Mouse (Mus musculus) MEL (cell line): ENCODE measurements around the gene Cacna1g. TPM values are rescaled to one million over a fixed set of nuclear protein-coding genes. Genes with fewer than 3 reads are reported as not detected.
"Not testable (repeated sequence)": the region's sequence is repeated elsewhere in the genome, so short reads cannot be mapped to it uniquely, and the experiment has no call there.

Source experiments
- DNase-seq: peaks from one replicate; pipeline ENCODE4 v3.0.0; 2011; ENCODE audit warnings: low read depth, low spot score
- H3K27ac ChIP-seq: 2 replicates; pipeline ENCODE4 v1.5.1; 2012; ENCODE audit warnings: low read depth, mild to moderate bottlenecking, control low read depth, low read length, moderate library complexity; ENCODE audit not compliant: control insufficient read depth
- H3K27me3 ChIP-seq, 2 experiments: fragments of 150-350 bp in 1 of 2; sonication (generic) in 1 of 2; 2 replicates each; pipeline ENCODE4 v1.6.1; 2012; ENCODE audit warnings: low read length in 2 of 2, mild to moderate bottlenecking in 2 of 2, improper control_type of control experiment in 1 of 2, moderate library complexity in 1 of 2; ENCODE audit not compliant: insufficient read depth in 2 of 2, control insufficient read depth in 1 of 2
- H3K36me3 ChIP-seq, 2 experiments: 2 replicates each; pipeline ENCODE4 v1.6.1; 2012 to 2014; ENCODE audit warnings: low read length in 2 of 2, improper control_type of control experiment in 1 of 2, inconsistent platforms in 1 of 2, mild to moderate bottlenecking in 1 of 2; ENCODE audit not compliant: insufficient read depth in 2 of 2, control insufficient read depth in 1 of 2
- H3K4me1 ChIP-seq, 2 experiments: fragments of 150-350 bp in 1 of 2; sonication (generic) in 1 of 2; 2 replicates each; pipeline ENCODE4 v1.6.1; 2012; ENCODE audit warnings: low read length in 2 of 2, improper control_type of control experiment in 1 of 2, mild to moderate bottlenecking in 1 of 2; ENCODE audit not compliant: insufficient read depth in 2 of 2, control insufficient read depth in 1 of 2
- H3K4me3 ChIP-seq, 2 experiments: fragments of 150-350 bp in 1 of 2; sonication (generic) in 1 of 2; 2 replicates each; pipeline ENCODE4 v1.5.1; 2012; ENCODE audit warnings: low read depth in 2 of 2, low read length in 2 of 2, mild to moderate bottlenecking in 2 of 2, moderate library complexity in 2 of 2, control low read depth in 1 of 2, improper control_type of control experiment in 1 of 2; ENCODE audit not compliant: control insufficient read depth in 1 of 2, insufficient read depth in 1 of 2
- H3K79me2 ChIP-seq: 2 replicates; pipeline ENCODE4 v1.6.1; 2012; ENCODE audit warnings: mild to moderate bottlenecking, low read length, moderate library complexity; ENCODE audit not compliant: control insufficient read depth, poor library complexity, insufficient read depth
- H3K9ac ChIP-seq: 2 replicates; pipeline ENCODE4 v1.6.1; 2012; ENCODE audit warnings: low read depth, mild to moderate bottlenecking, control low read depth, low read length, moderate library complexity; ENCODE audit not compliant: control insufficient read depth, poor library complexity, severe bottlenecking
- H3K9me3 ChIP-seq: fragments of 150-350 bp; sonication (generic); replicated peaks from 2 replicates; pipeline ENCODE4 v1.6.1; 2012; ENCODE audit warnings: mild to moderate bottlenecking, low read length, improper control_type of control experiment, moderate library complexity; ENCODE audit not compliant: insufficient read depth
- BHLHE40 ChIP-seq: IDR thresholded peaks from 2 replicates; pipeline ENCODE4 v1.6.1; 2012; ENCODE audit warnings: low read depth, mild to moderate bottlenecking, inconsistent platforms, low read length, improper control_type of control experiment, borderline replicate concordance
- CTCF ChIP-seq, 3 experiments: IDR thresholded peaks in 2 of 3; conservative IDR thresholded peaks in 1 of 3; 2 replicates each; pipeline ENCODE4 v1.5.1; 2011 to 2012; ENCODE audit warnings: low read length in 3 of 3, low read depth in 2 of 3, mild to moderate bottlenecking in 2 of 3, improper control_type of control experiment in 1 of 3, inconsistent platforms in 1 of 3, mixed read lengths in 1 of 3, moderate library complexity in 1 of 3; ENCODE audit not compliant: control insufficient read depth in 1 of 3, insufficient read depth in 1 of 3, poor library complexity in 1 of 3, severe bottlenecking in 1 of 3
- EP300 ChIP-seq, 2 experiments: IDR thresholded peaks; 2 replicates each; pipeline ENCODE4 v1.6.1; 2011; ENCODE audit warnings: improper control_type of control experiment in 2 of 2, low read length in 2 of 2, low read depth in 1 of 2, mild to moderate bottlenecking in 1 of 2
- ETS1 ChIP-seq: IDR thresholded peaks from 2 replicates; pipeline ENCODE4 v1.6.1; 2012; ENCODE audit warnings: low read depth, mild to moderate bottlenecking, inconsistent platforms, low read length, improper control_type of control experiment, moderate library complexity
- GATA1 ChIP-seq: IDR thresholded peaks from 2 replicates; pipeline ENCODE4 v1.6.1; 2011; ENCODE audit warnings: low read depth, low read length, improper control_type of control experiment
- HCFC1 ChIP-seq: IDR thresholded peaks from 2 replicates; pipeline ENCODE4 v1.6.1; 2012; ENCODE audit warnings: low read depth, mild to moderate bottlenecking, inconsistent platforms, low read length, improper control_type of control experiment, moderate library complexity
- JUND ChIP-seq: IDR thresholded peaks from 2 replicates; pipeline ENCODE4 v1.6.1; 2011; ENCODE audit warnings: low read depth, mild to moderate bottlenecking, improper control_type of control experiment, low read length
- KAT2A ChIP-seq: conservative IDR thresholded peaks from 2 replicates; pipeline ENCODE4 v1.6.1; 2012; ENCODE audit warnings: low read depth, low read length, improper control_type of control experiment, inconsistent platforms
- MEF2A ChIP-seq: IDR thresholded peaks from 2 replicates; pipeline ENCODE4 v1.6.1; 2014; ENCODE audit warnings: low read depth, mild to moderate bottlenecking, inconsistent platforms, low read length, improper control_type of control experiment; ENCODE audit not compliant: poor library complexity, insufficient replicate concordance, severe bottlenecking; ENCODE audit errors: extremely low read depth
- MYB ChIP-seq: IDR thresholded peaks from 2 replicates; pipeline ENCODE4 v1.6.1; 2011; ENCODE audit warnings: mild to moderate bottlenecking, low read depth, low read length, improper control_type of control experiment
- NRF1 ChIP-seq: IDR thresholded peaks from 2 replicates; pipeline ENCODE4 v1.6.1; 2014; ENCODE audit warnings: low read depth, mild to moderate bottlenecking, inconsistent platforms, low read length, improper control_type of control experiment, moderate library complexity; ENCODE audit not compliant: poor library complexity, insufficient read depth, severe bottlenecking
- POLR2AphosphoS2 ChIP-seq: IDR thresholded peaks from 2 replicates; pipeline ENCODE4 v1.6.1; 2011; ENCODE audit warnings: low read length, improper control_type of control experiment
- POLR2AphosphoS5 ChIP-seq: IDR thresholded peaks from 2 replicates; pipeline ENCODE4 v1.6.1; 2012; ENCODE audit warnings: low read depth, borderline replicate concordance, mild to moderate bottlenecking, inconsistent platforms, low read length, moderate library complexity, mixed read lengths
- RAD21 ChIP-seq: IDR thresholded peaks from 2 replicates; pipeline ENCODE4 v1.6.1; 2011; ENCODE audit warnings: mild to moderate bottlenecking, low read depth, low read length, improper control_type of control experiment
- RCOR1 ChIP-seq: IDR thresholded peaks from 2 replicates; pipeline ENCODE4 v1.6.1; 2012; ENCODE audit warnings: low read depth, mild to moderate bottlenecking, inconsistent platforms, low read length, improper control_type of control experiment
- SMC3 ChIP-seq: IDR thresholded peaks from 2 replicates; pipeline ENCODE4 v1.6.1; 2011; ENCODE audit warnings: low read depth, low read length, improper control_type of control experiment
- UBTF ChIP-seq: IDR thresholded peaks from 2 replicates; pipeline ENCODE4 v1.6.1; 2012; ENCODE audit warnings: low read depth, mild to moderate bottlenecking, inconsistent platforms, low read length, improper control_type of control experiment, moderate library complexity, borderline replicate concordance; ENCODE audit not compliant: insufficient read depth
- USF2 ChIP-seq, 2 experiments: IDR thresholded peaks; 2 replicates each; pipeline ENCODE4 v1.6.1; 2011 to 2012; ENCODE audit warnings: improper control_type of control experiment in 2 of 2, low read length in 2 of 2, borderline replicate concordance in 1 of 2, inconsistent platforms in 1 of 2, low read depth in 1 of 2, mild to moderate bottlenecking in 1 of 2; ENCODE audit not compliant: insufficient read depth in 1 of 2
- ZKSCAN1 ChIP-seq: IDR thresholded peaks from 2 replicates; pipeline ENCODE4 v1.6.1; 2012; ENCODE audit warnings: low read depth, mild to moderate bottlenecking, inconsistent platforms, low read length, improper control_type of control experiment, moderate library complexity
- polyA plus RNA-seq, 2 experiments: library from polyadenylated mRNA; stranded (reverse) in 1 of 2; unstranded in 1 of 2; fragments of >175 nt in 1 of 2; fragments of >200 nt in 1 of 2; gene quantifications; 2 replicates each; pipeline versions ENCODE4 v1.2.1 to v1.2.4; 2012; ENCODE audit warnings: low replicate concordance in 2 of 2, low read depth in 1 of 2; ENCODE audit not compliant: insufficient read length in 2 of 2, insufficient read depth in 1 of 2, missing spikeins in 1 of 2
- total RNA-seq: library from RNA; depleted of rRNA; stranded (reverse); fragments of 300-350 nt; gene quantifications from 2 replicates; pipeline ENCODE4 v1.2.3, GENCODE M21; 2012

Cacna1g gene
- total and polyA plus RNA-seq, 3 experiments, result 0.01 to 0.04 TPM; not detected in 1

DNA sequence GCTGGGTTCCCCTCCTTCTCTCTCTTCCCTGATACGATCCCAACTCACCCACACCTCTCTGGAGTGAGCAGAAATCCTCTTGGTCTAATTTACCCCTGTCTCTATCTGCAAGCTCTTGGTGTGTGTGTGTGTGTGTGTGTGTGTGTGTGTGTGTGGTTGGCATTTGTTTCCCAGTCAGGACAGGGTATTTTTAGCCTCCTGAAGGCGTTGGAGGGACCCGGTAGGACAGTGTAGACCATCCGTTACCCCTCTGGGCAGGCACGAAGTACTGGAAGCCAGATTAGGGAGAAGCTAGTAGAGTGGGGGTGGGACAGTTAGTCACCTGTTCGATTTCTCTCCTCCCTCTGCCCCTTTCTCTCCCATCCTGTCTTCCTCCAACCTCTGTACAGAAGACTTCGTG lies 79.9 kb downstream of the Cacna1g start:
- no peak for DNase-seq
- Histone ChIP-seq H3K36me3 (no peaks in the 10 kb centered on the region), H3K27ac (no peak overlapping the region), H3K27me3 (peaks cover 44 to 69% of the 10 kb centered on the region in 2 experiments), H3K4me1 (no peaks in the 10 kb centered on the region), H3K79me2 (no peaks in the 10 kb centered on the region), H3K4me3 (no peak overlapping the region), H3K9ac (no peak overlapping the region), H3K9me3 (no peaks in the 10 kb centered on the region)
- TF ChIP-seq ETS1 (no peak), CTCF (IDR thresholded peaks at IDR 0.05 in 2 of 3, conservative IDR thresholded peaks at IDR 0.05 in 1 of 3; ENCODE audit: control insufficient read depth in 1 of 3, insufficient read depth in 1 of 3, low read depth in 2 of 3, low read length in 3 of 3, poor library complexity in 1 of 3, severe bottlenecking in 1 of 3) (no peak), SMC3 (no peak), NRF1 (no peak), RCOR1 (no peak), UBTF (no peak), HCFC1 (no peak), GATA1 (no peak), JUND (no peak), MEF2A (no peak)

DNA sequence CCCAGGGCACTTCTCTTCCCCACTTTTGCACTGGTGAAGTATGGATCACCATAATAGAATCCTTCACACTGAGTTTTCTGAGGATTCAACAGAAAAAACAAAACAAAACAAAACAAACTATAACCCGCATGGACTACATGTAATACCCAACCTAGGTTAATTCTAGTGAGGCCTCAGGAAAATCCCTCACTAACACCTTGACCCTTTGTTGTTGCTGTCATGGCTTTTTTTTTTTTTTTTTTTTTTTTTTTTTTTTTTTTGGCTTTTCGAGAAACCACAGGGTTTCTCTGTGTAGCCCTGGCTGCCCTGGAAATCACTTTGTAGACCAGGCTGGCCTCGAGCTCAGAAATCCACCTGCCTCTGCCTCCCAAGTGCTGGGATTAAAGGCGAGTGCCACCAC lies 80.5 kb downstream of the Cacna1g start:
- DNase-seq, H3K9ac ChIP-seq, H3K4me1 ChIP-seq, H3K9me3 ChIP-seq, H3K4me3 ChIP-seq, H3K36me3 ChIP-seq, H3K79me2 ChIP-seq, H3K27ac ChIP-seq: not testable (repeated sequence)
- H3K27me3 ChIP-seq, result peaks cover 40 to 63% of the 10 kb centered on the region in 2 experiments

DNA sequence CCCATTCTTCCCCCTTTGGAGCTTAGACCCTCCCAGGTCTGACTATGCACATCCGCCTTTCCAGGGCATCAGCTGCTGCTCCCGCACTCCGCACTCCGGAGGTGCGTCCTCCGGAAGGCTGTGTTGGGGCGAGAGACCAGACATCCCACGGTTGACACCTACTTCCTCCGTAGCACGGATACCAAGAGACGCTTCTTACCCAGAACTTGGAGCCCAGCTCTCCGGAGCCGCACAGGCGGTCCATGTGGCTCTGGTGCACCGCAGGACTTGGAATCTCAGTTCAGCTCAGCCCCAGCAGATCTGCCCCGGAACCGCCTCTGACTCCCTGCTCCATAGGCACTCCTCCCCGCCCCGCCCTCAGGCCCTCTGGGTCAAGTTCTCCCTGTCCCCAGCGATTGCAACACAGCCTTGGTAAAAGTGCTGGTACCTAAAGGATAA lies 81.3 kb downstream of the Cacna1g start, which contains the start of gene Abcc3:
Gene Abcc3, minus strand, starts transcription at position 326 of the 438 bp plus-strand sequence.
- H3K79me2 ChIP-seq, result no peaks in the 10 kb centered on the region
- no peak for TF ChIP-seq EP300 (IDR thresholded peaks at IDR 0.05; ENCODE audit: low read depth in 1 of 2, low read length in 2 of 2)
- TF ChIP-seq USF2 (IDR thresholded peaks at IDR 0.05; ENCODE audit: borderline replicate concordance in 1 of 2, insufficient read depth in 1 of 2, low read depth in 1 of 2, low read length in 2 of 2), result no peak
- TF ChIP-seq BHLHE40, result no peak
- no peak for TF ChIP-seq ETS1
- TF ChIP-seq JUND, result no peak
- no peak for TF ChIP-seq POLR2AphosphoS5
- no peak for TF ChIP-seq RCOR1
- TF ChIP-seq RAD21, result no peak
- TF ChIP-seq MYB, result no peak
- TF ChIP-seq POLR2AphosphoS2, result no peak
- no peak for TF ChIP-seq KAT2A
- TF ChIP-seq ZKSCAN1, result no peak
- TF ChIP-seq CTCF (IDR thresholded peaks at IDR 0.05 in 2 of 3, conservative IDR thresholded peaks at IDR 0.05 in 1 of 3; ENCODE audit: control insufficient read depth in 1 of 3, insufficient read depth in 1 of 3, low read depth in 2 of 3, low read length in 3 of 3, poor library complexity in 1 of 3, severe bottlenecking in 1 of 3), result no peak
- H3K27ac ChIP-seq, result no peak within 1 kb of the TSS
- no peaks in the 10 kb centered on the region for H3K4me1 ChIP-seq
- no peaks in the 10 kb centered on the region for H3K9me3 ChIP-seq
- DNase-seq, result no peak
- H3K36me3 ChIP-seq, result no peaks in the 10 kb centered on the region
- peaks cover 37 to 56% of the 10 kb centered on the region in 2 experiments for H3K27me3 ChIP-seq
- no peak within 1 kb of the TSS for H3K9ac ChIP-seq
- H3K4me3 ChIP-seq, result no peak within 1 kb of the TSS
